Mouse (Mus musculus) E14TG2a.4 (cell line): ENCODE measurements at regions not wholly inside any gene's neighbourhood (a gene's known extent, or its start where the extent isn't known, plus 50 kb on each side); places are given as distances from the start of the nearest gene placed in this dataset.
A peak's percentile ranks its signal among the peaks of the same experiment; 100 is the strongest.

ENCODE experiments used
- H3K27me3 ChIP-seq: 2 replicates; pipeline ENCODE4 v1.6.1; 2014; ENCODE audit warnings: low read length, control low read depth; ENCODE audit not compliant: insufficient read depth
- H3K36me3 ChIP-seq: 2 replicates; pipeline ENCODE4 v1.6.1; 2014; ENCODE audit warnings: low read length, control low read depth; ENCODE audit not compliant: insufficient read depth
- H3K4me1 ChIP-seq: replicated peaks from 2 replicates; pipeline ENCODE4 v1.6.1; 2014; ENCODE audit warnings: low read depth, low read length, control low read depth
- H3K4me3 ChIP-seq: replicated peaks from 2 replicates; pipeline ENCODE4 v1.5.1; 2014; ENCODE audit warnings: mild to moderate bottlenecking, low read length
- H3K9me3 ChIP-seq: 2 replicates; pipeline ENCODE4 v1.6.1; 2014; ENCODE audit warnings: low read length, control low read depth
- CTCF ChIP-seq: conservative IDR thresholded peaks from 2 replicates; pipeline ENCODE4 v1.5.1; 2014; ENCODE audit warnings: low read length
- NANOG ChIP-seq: IDR thresholded peaks from 2 replicates; pipeline ENCODE4 v1.6.1; 2014; ENCODE audit warnings: borderline replicate concordance, low read length, mixed read lengths
- POU5F1 ChIP-seq: IDR thresholded peaks from 2 replicates; pipeline ENCODE4 v1.6.1; 2014; ENCODE audit warnings: low read length, borderline replicate concordance

GRCm38 (mm10) chr11:84642300-84643106 is 117.2 kb upstream of the Lhx1 start:
- no peak for TF ChIP-seq POU5F1
- TF ChIP-seq CTCF, result no peak
- no peak for TF ChIP-seq NANOG
- H3K4me3 ChIP-seq, result peak overlapping the region; percentile 80

GRCm38 (mm10) chr11:84641601-84642000 is 116.3 kb upstream of the Lhx1 start:
- H3K36me3 ChIP-seq, result no peaks in the 10 kb centered on the region
- TF ChIP-seq NANOG, result no peak
- H3K4me1 ChIP-seq, result peaks cover 28% of the 10 kb centered on the region
- H3K9me3 ChIP-seq, result no peaks in the 10 kb centered on the region
- H3K4me3 ChIP-seq, result no peak overlapping the region
- peaks cover 85% of the 10 kb centered on the region for H3K27me3 ChIP-seq

More at GRCm38 (mm10) chr11:84642300-84643106, 117.2 kb upstream of the Lhx1 start:
- no peaks in the 10 kb centered on the region for H3K36me3 ChIP-seq
- H3K27me3 ChIP-seq, result peaks cover 78% of the 10 kb centered on the region
- H3K4me1 ChIP-seq, result peaks cover 22% of the 10 kb centered on the region
- peaks cover 3% of the 10 kb centered on the region; the same call in 1 of the 2 replicates for H3K9me3 ChIP-seq

- Histone ChIP-seq H3K27me3 (peaks cover 84% of the 10 kb centered on the region), H3K4me1 (peaks cover 51% of the 10 kb centered on the region), H3K36me3 (no peaks in the 10 kb centered on the region), H3K9me3 (no peaks in the 10 kb centered on the region), H3K4me3 (no peak overlapping the region; the same call in 1 of the 2 replicates)
- no peak for TF ChIP-seq POU5F1
- no peak for TF ChIP-seq NANOG
- no peak for TF ChIP-seq CTCF
Measured at GRCm38 (mm10) chr11:84638353-84638752, 113.0 kb upstream of the Lhx1 start.

- peaks cover 57% of the 10 kb centered on the region for H3K4me1 ChIP-seq
- no peaks in the 10 kb centered on the region for H3K9me3 ChIP-seq
- H3K27me3 ChIP-seq, result peaks cover 73% of the 10 kb centered on the region
- TF ChIP-seq NANOG (no peak), POU5F1 (no peak), CTCF (no peak)
- H3K4me3 ChIP-seq, result no peak overlapping the region
- no peaks in the 10 kb centered on the region for H3K36me3 ChIP-seq
Measured at GRCm38 (mm10) chr11:84637268-84637667, 111.9 kb upstream of the Lhx1 start.

GRCm38 (mm10) chr11:84634990-84635389 is 109.7 kb upstream of the Lhx1 start:
- Histone ChIP-seq H3K9me3 (no peaks in the 10 kb centered on the region), H3K27me3 (peaks cover 60% of the 10 kb centered on the region), H3K4me1 (peaks cover 56% of the 10 kb centered on the region), H3K36me3 (no peaks in the 10 kb centered on the region), H3K4me3 (no peak overlapping the region)
- TF ChIP-seq CTCF (no peak), POU5F1 (no peak), NANOG (no peak)

- Histone ChIP-seq H3K4me1 (peaks cover 51% of the 10 kb centered on the region), H3K36me3 (no peaks in the 10 kb centered on the region), H3K9me3 (no peaks in the 10 kb centered on the region), H3K4me3 (no peak overlapping the region), H3K27me3 (peaks cover 46% of the 10 kb centered on the region)
- TF ChIP-seq NANOG, result no peak
- TF ChIP-seq CTCF, result no peak
- TF ChIP-seq POU5F1, result no peak
Measured at GRCm38 (mm10) chr11:84633300-84633699, 108.0 kb upstream of the Lhx1 start.

GRCm38 (mm10) chr11:84628111-84628510 is 102.8 kb upstream of the Lhx1 start:
- Histone ChIP-seq H3K36me3 (no peaks in the 10 kb centered on the region), H3K27me3 (peaks cover 20% of the 10 kb centered on the region), H3K9me3 (no peaks in the 10 kb centered on the region), H3K4me1 (peaks cover 14% of the 10 kb centered on the region), H3K4me3 (no peak overlapping the region)
- TF ChIP-seq CTCF, result no peak
- no peak for TF ChIP-seq NANOG
- no peak for TF ChIP-seq POU5F1

GRCm38 (mm10) chr11:84627685-84628084 is 102.3 kb upstream of the Lhx1 start:
- TF ChIP-seq POU5F1, result no peak
- TF ChIP-seq CTCF, result no peak
- no peak for TF ChIP-seq NANOG
- Histone ChIP-seq H3K27me3 (peaks cover 20% of the 10 kb centered on the region), H3K4me3 (no peak overlapping the region), H3K9me3 (no peaks in the 10 kb centered on the region), H3K4me1 (peaks cover 10% of the 10 kb centered on the region), H3K36me3 (no peaks in the 10 kb centered on the region)
